8 mouse cellular contexts compared by ENCODE assay signal in genomic region chr6:113442087-113442441, GRCm38 (mm10). TPM values are rescaled to one million over a fixed set of nuclear protein-coding genes. Genes with fewer than 3 reads are reported as not detected.
A peak's percentile ranks its signal among the peaks of the same experiment; 100 is the strongest.
DNase-seq lines count a peak whose midpoint lies in the region; ATAC-seq and TF ChIP-seq lines count a peak whose summit lies in the region.

No protein-coding gene starts in this region.

- TF ChIP-seq POLR2A in thymus, adult 2 months (IDR thresholded peaks at IDR 0.05; ENCODE audit: control insufficient read depth, extremely low read depth, insufficient read depth, low read length, poor library complexity): no peak

- H3K9me3 ChIP-seq in limb, embryonic 15.5 days: no peaks in the 10 kb centered on the region

- no peak for DNase-seq in gastrocnemius, adult 2 months
- DNase-seq in gastrocnemius, adult 8-10 months (ENCODE audit: low spot score in 2 of 2): no peak
- no peak for DNase-seq in thymus, adult 2 months
- DNase-seq in thymus, postnatal 4 days: no peak
- no peak for DNase-seq in right cerebral cortex, postnatal 36 days (ENCODE audit: low spot score in 2 of 2)
- DNase-seq in cerebellum, postnatal 10 days: no peak
- no peak for DNase-seq in layer of hippocampus, postnatal 10 days (ENCODE audit: low spot score in 2 of 2)

- 36% methylated on average over 9 of the region's 9 CpGs for WGBS in thymus, adult 2 months
- WGBS in limb, embryonic 15.5 days: 41% methylated on average over 9 of the region's 9 CpGs

- peak overlapping the region; percentile 88 for H3K4me3 ChIP-seq in gastrocnemius, adult 2 months
- peak overlapping the region; percentile 91 for H3K4me3 ChIP-seq in thymus, adult 2 months (ENCODE audit: control insufficient read depth, insufficient read depth, low read length)
- H3K4me3 ChIP-seq in limb, embryonic 15.5 days: peak overlapping the region; percentile 95

- H3K36me3 ChIP-seq in thymus, adult 2 months (ENCODE audit: control insufficient read depth, insufficient read depth, low read length): no peaks in the 10 kb centered on the region
- peaks cover 9% of the 10 kb centered on the region for H3K36me3 ChIP-seq in limb, embryonic 15.5 days

- no peak for ATAC-seq in limb, embryonic 15.5 days (ENCODE audit: insufficient number of reproducible peaks, low FRiP score, low TSS enrichment, low read depth)

- H3K4me1 ChIP-seq in thymus, adult 2 months (replicated peaks; ENCODE audit: control insufficient read depth, insufficient read depth, low read length): peaks cover 6% of the 10 kb centered on the region
- peaks cover 11% of the 10 kb centered on the region for H3K4me1 ChIP-seq in limb, embryonic 15.5 days

- H3K27me3 ChIP-seq in thymus, adult 2 months (ENCODE audit: control insufficient read depth, insufficient read depth, low read length): no peaks in the 10 kb centered on the region
- H3K27me3 ChIP-seq in limb, embryonic 15.5 days: no peaks in the 10 kb centered on the region

- H3K4me2 ChIP-seq in limb, embryonic 15.5 days: peak overlapping the region; percentile 75

- peak overlapping the region; percentile 91 for H3K27ac ChIP-seq in gastrocnemius, adult 2 months
- no peak overlapping the region for H3K27ac ChIP-seq in thymus, adult 2 months (ENCODE audit: control insufficient read depth, insufficient read depth, low read length)
- peak overlapping the region; percentile 78; the same call in 1 of the 2 replicates for H3K27ac ChIP-seq in limb, embryonic 15.5 days

- TF ChIP-seq CTCF in gastrocnemius, adult 2 months (IDR thresholded peaks at IDR 0.05): no peak
- TF ChIP-seq CTCF in thymus, adult 2 months (IDR thresholded peaks at IDR 0.05; ENCODE audit: borderline replicate concordance, control insufficient read depth, extremely low read depth, insufficient read depth, low read length, poor library complexity): no peak

- peak overlapping the region; percentile 63; the same call in 1 of the 2 replicates for H3K9ac ChIP-seq in limb, embryonic 15.5 days

- intact Hi-C loops in gastrocnemius, adult 2 months (cut with DNase I): loop anchor here (2.0 to 5.0 kb wide), 3 partner anchors 21 to 240 kb away; partner anchors contain the start of gene Creld1

RNA-seq across cellular contexts. Expression of gene Jagn1, which starts 0.3 kb away (rescaled TPM):
- total RNA-seq in gastrocnemius, adult 2 months (2021): 10 to 100 TPM; 28.2 to 29.7 TPM
- total RNA-seq in gastrocnemius, adult 8-10 months (2022): 10 to 100 TPM; 27.4 to 30.4 (median 29.1) TPM
- 69.6 and 75.5 TPM in 2 replicates for polyA plus RNA-seq in thymus, adult 2 months (2012; rRNA removed)
- 85.0 and 88.5 TPM in 2 replicates for polyA plus RNA-seq in limb, embryonic 15.5 days (2015; fragmentation: Nextera tagmentation; extraction: Ambion mirVana)
- 10 to 100 TPM; 42.9 to 44.1 TPM for total RNA-seq in layer of hippocampus, postnatal 10 days (2021)

RNA-seq across cellular contexts. Expression of gene Cidec, which starts 6.5 kb away (rescaled TPM):
- total RNA-seq in gastrocnemius, adult 2 months (2021): 1 to 10 TPM in 1 of 2 experiments, under 1 TPM in 1; 0.97 to 5.0 TPM
- total RNA-seq in gastrocnemius, adult 8-10 months (2022): 10 to 100 TPM in 3 of 4 experiments, 1 to 10 TPM in 1; 3.8 to 35.8 (median 19.8) TPM
- polyA plus RNA-seq in thymus, adult 2 months (2012; rRNA removed): 103 and 116 TPM in 2 replicates
- polyA plus RNA-seq in limb, embryonic 15.5 days (2015; fragmentation: Nextera tagmentation; extraction: Ambion mirVana): 0.63 TPM in 1 of 2 replicates, not detected in the other
- not detected for total RNA-seq in layer of hippocampus, postnatal 10 days (2021)

RNA-seq across cellular contexts. Expression of gene Il17re, which starts 16.2 kb away (rescaled TPM):
- under 1 TPM; 0.25 to 0.26 TPM for total RNA-seq in gastrocnemius, adult 2 months (2021)
- under 1 TPM; 0.12 to 0.44 (median 0.28) TPM for total RNA-seq in gastrocnemius, adult 8-10 months (2022)
- polyA plus RNA-seq in thymus, adult 2 months (2012; rRNA removed): 22.8 and 32.5 TPM in 2 replicates
- polyA plus RNA-seq in limb, embryonic 15.5 days (2015; fragmentation: Nextera tagmentation; extraction: Ambion mirVana): 8.9 and 9.7 TPM in 2 replicates
- total RNA-seq in layer of hippocampus, postnatal 10 days (2021): under 1 TPM; 0.55 to 0.60 TPM

RNA-seq across cellular contexts. Expression of gene Rpusd3, which starts 22.9 kb away (rescaled TPM):
- total RNA-seq in gastrocnemius, adult 2 months (2021): 1 to 10 TPM; 7.7 to 8.3 TPM
- 10 to 100 TPM in 1 of 4 experiments, 1 to 10 TPM in 3; 5.9 to 12.8 (median 6.8) TPM for total RNA-seq in gastrocnemius, adult 8-10 months (2022)
- polyA plus RNA-seq in thymus, adult 2 months (2012; rRNA removed): 81.6 and 94.5 TPM in 2 replicates
- 20.4 and 21.3 TPM in 2 replicates for polyA plus RNA-seq in limb, embryonic 15.5 days (2015; fragmentation: Nextera tagmentation; extraction: Ambion mirVana)
- 10 to 100 TPM; 21.3 to 26.9 TPM for total RNA-seq in layer of hippocampus, postnatal 10 days (2021)

RNA-seq across cellular contexts. Expression of gene Il17rc, which starts 29.2 kb away (rescaled TPM):
- total RNA-seq in gastrocnemius, adult 2 months (2021): 1 to 10 TPM; 4.2 to 4.7 TPM
- total RNA-seq in gastrocnemius, adult 8-10 months (2022): 1 to 10 TPM; 3.9 to 7.5 (median 4.7) TPM
- polyA plus RNA-seq in thymus, adult 2 months (2012; rRNA removed): 14.3 and 15.4 TPM in 2 replicates
- 58.4 and 63.5 TPM in 2 replicates for polyA plus RNA-seq in limb, embryonic 15.5 days (2015; fragmentation: Nextera tagmentation; extraction: Ambion mirVana)
- total RNA-seq in layer of hippocampus, postnatal 10 days (2021): 1 to 10 TPM; 4.8 to 5.6 TPM
